Mouse (Mus musculus) lung, postnatal 0 days (tissue): Measurements from ENCODE around the gene 1700012A03Rik. TPM values are rescaled to one million over a fixed set of nuclear protein-coding genes. Genes with fewer than 3 reads are reported as not detected.
A peak's percentile ranks its signal among the peaks of the same experiment; 100 is the strongest.

Experiments
- ATAC-seq: fragments of 200-750 bp; cut with Nextera tagmentation; 2 replicates; pipeline ENCODE4 v1.8.0; 2017; ENCODE audit warnings: moderate library complexity
- DNase-seq: peaks from one replicate; pipeline ENCODE4 v3.0.0-alpha.2; 2016; ENCODE audit warnings: low spot score
- H3K27ac ChIP-seq: fragments of 300-500 bp; sonication (generic); 2 replicates; pipeline ENCODE4 v1.5.1; 2014; ENCODE audit warnings: antibody characterized with exemption, mild to moderate bottlenecking, low read length, mixed read lengths
- H3K27me3 ChIP-seq: fragments of 300-500 bp; sonication (generic); replicated peaks from 2 replicates; pipeline ENCODE4 v1.6.1; 2014; ENCODE audit warnings: low read length, mixed read lengths; ENCODE audit not compliant: insufficient read depth
- H3K36me3 ChIP-seq: fragments of 300-500 bp; sonication (generic); 2 replicates; pipeline ENCODE4 v1.6.1; 2014; ENCODE audit warnings: low read length, mixed read lengths; ENCODE audit not compliant: insufficient read depth
- H3K4me1 ChIP-seq: fragments of 300-500 bp; sonication (generic); 2 replicates; pipeline ENCODE4 v1.6.1; 2014; ENCODE audit warnings: antibody characterized with exemption, low read depth, low read length, mixed read lengths; ENCODE audit not compliant: insufficient read depth
- H3K4me2 ChIP-seq: fragments of 300-500 bp; sonication (generic); replicated peaks from 2 replicates; pipeline ENCODE4 v1.6.1; 2014; ENCODE audit warnings: low read depth, mild to moderate bottlenecking, low read length, moderate library complexity, mixed read lengths
- H3K4me3 ChIP-seq: fragments of 300-500 bp; sonication (generic); 2 replicates; pipeline ENCODE4 v1.5.1; 2014; ENCODE audit warnings: low read depth, low read length
- H3K9ac ChIP-seq: fragments of 300-500 bp; sonication (generic); replicated peaks from 2 replicates; pipeline ENCODE4 v1.6.1; 2014; ENCODE audit warnings: low read depth, mild to moderate bottlenecking
- H3K9me3 ChIP-seq: fragments of 300-500 bp; sonication (generic); 2 replicates; pipeline ENCODE4 v1.6.1; 2016; ENCODE audit warnings: low read length, mixed read lengths
- CTCF ChIP-seq: IDR thresholded peaks from 2 replicates; pipeline ENCODE4 v1.5.1; 2016; ENCODE audit warnings: antibody characterized with exemption, mild to moderate bottlenecking
- EP300 ChIP-seq: IDR thresholded peaks from 2 replicates; pipeline ENCODE4 v1.6.1; 2016; ENCODE audit warnings: antibody characterized with exemption, mild to moderate bottlenecking, control low read depth
- WGBS: fragments of 180-500 bp; shearing (Covaris S2); extraction: QIAGEN DNeasy Blood & Tissue Kit; methylation state at CpG from one replicate; pipeline ENCODE4 v1.1.7; 2014; 5-methylcytosine and 5-hydroxymethylcytosine counted together
- polyA plus RNA-seq: library from polyadenylated mRNA; unstranded; fragments of >200 nt; fragmentation: Nextera tagmentation; extraction: Ambion mirVana; gene quantifications from 2 replicates; pipeline ENCODE4 v1.2.1, GENCODE M21; 2015

The 1700012A03Rik gene
- polyA plus RNA-seq, 1 experiment from 2014 or later = not detected

- H3K27ac ChIP-seq = no peak overlapping the region
- no peaks in the 10 kb centered on the region for H3K27me3 ChIP-seq
- DNase-seq = no peak
- no peaks in the 10 kb centered on the region for H3K9me3 ChIP-seq
- peak; percentile 28 for ATAC-seq
- H3K4me2 ChIP-seq = no peak overlapping the region
- peaks cover 2% of the 10 kb centered on the region; the same call in 1 of the 2 replicates for H3K4me1 ChIP-seq
- TF ChIP-seq CTCF (peak; percentile 42), EP300 (no peak)
- 55% methylated on average over 14 of the region's 14 CpGs for WGBS
- no peak overlapping the region for H3K9ac ChIP-seq
- H3K4me3 ChIP-seq = no peak overlapping the region
- H3K36me3 ChIP-seq = no peaks in the 10 kb centered on the region
Observed at GRCm38 (mm10) chr6:32017406-32018104, 32.5 kb upstream of the 1700012A03Rik start.

GRCm38 (mm10) chr6:32018105-32018446, 32.0 kb upstream of the 1700012A03Rik start:
- TF ChIP-seq CTCF (no peak), EP300 (no peak)
- no peak overlapping the region for H3K9ac ChIP-seq
- peaks cover 2% of the 10 kb centered on the region; the same call in 1 of the 2 replicates for H3K4me1 ChIP-seq
- H3K4me2 ChIP-seq = no peak overlapping the region
- no peaks in the 10 kb centered on the region for H3K36me3 ChIP-seq
- H3K27me3 ChIP-seq = no peaks in the 10 kb centered on the region
- H3K27ac ChIP-seq = no peak overlapping the region
- 43% methylated on average over 5 of the region's 5 CpGs for WGBS
- DNase-seq (peak; percentile 28), ATAC-seq (peak; percentile 49)
- H3K9me3 ChIP-seq = no peaks in the 10 kb centered on the region
- no peak overlapping the region for H3K4me3 ChIP-seq

GRCm38 (mm10) chr6:32021853-32022536, 28.1 kb upstream of the 1700012A03Rik start:
- WGBS = 73% methylated on average over 10 of the region's 10 CpGs
- Histone ChIP-seq H3K4me1 (no peaks in the 10 kb centered on the region; the same call in 1 of the 2 replicates), H3K9me3 (no peaks in the 10 kb centered on the region), H3K4me3 (no peak overlapping the region), H3K4me2 (no peak overlapping the region), H3K27ac (no peak overlapping the region), H3K27me3 (no peaks in the 10 kb centered on the region), H3K36me3 (no peaks in the 10 kb centered on the region), H3K9ac (no peak overlapping the region)
- DNase-seq (no peak), ATAC-seq (no peak)
- TF ChIP-seq EP300 (no peak), CTCF (no peak)

GRCm38 (mm10) chr6:32022537-32022869, 27.5 kb upstream of the 1700012A03Rik start:
- Histone ChIP-seq H3K27ac (no peak overlapping the region), H3K27me3 (no peaks in the 10 kb centered on the region), H3K4me1 (no peaks in the 10 kb centered on the region), H3K36me3 (no peaks in the 10 kb centered on the region), H3K4me3 (no peak overlapping the region), H3K9me3 (no peaks in the 10 kb centered on the region), H3K4me2 (no peak overlapping the region), H3K9ac (no peak overlapping the region)
- 85% methylated on average over 1 of the region's 1 CpGs for WGBS
- DNase-seq (no peak), ATAC-seq (no peak)
- TF ChIP-seq CTCF = no peak

- no peaks in the 10 kb centered on the region for H3K4me1 ChIP-seq
- ATAC-seq = no peak
- H3K27ac ChIP-seq = no peak overlapping the region
- DNase-seq = no peak
- TF ChIP-seq EP300 = no peak
- no peak for TF ChIP-seq CTCF
- H3K27me3 ChIP-seq = no peaks in the 10 kb centered on the region
- no peaks in the 10 kb centered on the region for H3K9me3 ChIP-seq
- H3K4me2 ChIP-seq = no peak overlapping the region
- H3K4me3 ChIP-seq = no peak overlapping the region
- H3K36me3 ChIP-seq = no peaks in the 10 kb centered on the region
- no peak overlapping the region for H3K9ac ChIP-seq
- WGBS = 64% methylated on average over 3 of the region's 3 CpGs
Observed at GRCm38 (mm10) chr6:32028228-32029009, 21.6 kb upstream of the 1700012A03Rik start.

- H3K36me3 ChIP-seq = no peaks in the 10 kb centered on the region
- no peak for TF ChIP-seq EP300
- no peak for TF ChIP-seq CTCF
- H3K4me3 ChIP-seq = no peak overlapping the region
- H3K27ac ChIP-seq = no peak overlapping the region
- WGBS = 48% methylated on average over 2 of the region's 2 CpGs
- no peak overlapping the region for H3K9ac ChIP-seq
- no peaks in the 10 kb centered on the region for H3K9me3 ChIP-seq
- no peak for DNase-seq
- H3K4me2 ChIP-seq = no peak overlapping the region
- no peak for ATAC-seq
- H3K27me3 ChIP-seq = no peaks in the 10 kb centered on the region
- no peaks in the 10 kb centered on the region for H3K4me1 ChIP-seq
Observed at GRCm38 (mm10) chr6:32034226-32034625, 15.8 kb upstream of the 1700012A03Rik start.
